Mouse (Mus musculus): ENCODE data around the gene Rin2. TPM values are rescaled to one million over a fixed set of nuclear protein-coding genes. Genes with fewer than 3 reads are reported as not detected.

Gene Rin2
- polyA plus RNA-seq, 1 experiment from 2014 or later, result 55.2 TPM

DNA sequence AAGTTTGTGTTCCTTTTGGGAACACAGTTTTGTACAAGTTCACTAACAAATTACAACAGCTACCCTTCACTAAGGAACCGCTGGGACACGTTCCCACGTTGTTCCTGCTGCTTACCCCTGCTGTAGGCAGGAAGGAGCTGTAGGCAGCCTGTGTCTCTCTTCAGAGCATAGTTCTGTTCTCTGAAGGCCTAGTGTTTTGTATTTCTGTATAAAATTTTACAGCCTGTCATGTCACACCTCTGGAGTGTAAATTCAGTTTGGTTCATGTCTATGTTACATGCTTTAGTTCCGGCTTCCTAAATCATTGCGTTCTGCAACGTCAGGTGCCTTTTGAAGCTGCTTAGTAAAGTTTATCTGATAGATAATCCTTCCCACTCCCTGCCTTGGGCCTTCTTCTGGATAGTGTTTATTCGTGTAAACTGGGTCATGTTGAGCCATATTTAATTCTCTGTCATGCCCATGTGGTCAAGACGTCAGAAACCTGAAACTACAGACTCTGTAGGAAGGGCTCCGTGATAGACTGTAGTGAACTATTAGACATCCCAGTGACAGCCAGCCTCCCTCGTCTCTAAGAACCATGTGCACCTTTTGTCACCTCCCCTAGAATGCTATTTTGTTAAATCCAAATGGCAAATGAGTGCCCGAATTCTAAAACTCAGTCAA, 34.8 kb downstream of the Rin2 start:
- no peak for ATAC-seq
- TF ChIP-seq CTCF (IDR thresholded peaks at IDR 0.05) (no peak), EP300 (IDR thresholded peaks at IDR 0.05) (no peak)
- Histone ChIP-seq H3K9ac (replicated peaks; ENCODE audit: low read depth) (no peak overlapping the region), H3K27ac (ENCODE audit: low read length) (no peak overlapping the region), H3K27me3 (replicated peaks; ENCODE audit: insufficient read depth, low read length) (no peaks in the 10 kb centered on the region), H3K4me3 (ENCODE audit: low read depth, low read length) (no peak overlapping the region), H3K9me3 (ENCODE audit: low read length) (no peaks in the 10 kb centered on the region), H3K36me3 (ENCODE audit: insufficient read depth, low read length) (no peaks in the 10 kb centered on the region), H3K4me1 (ENCODE audit: insufficient read depth, low read depth, low read length) (no peaks in the 10 kb centered on the region), H3K4me2 (replicated peaks; ENCODE audit: low read depth, low read length) (no peak overlapping the region)
- no peak for DNase-seq (ENCODE audit: low spot score)
- 61% methylated on average over 11 of the region's 11 CpGs for WGBS

DNA sequence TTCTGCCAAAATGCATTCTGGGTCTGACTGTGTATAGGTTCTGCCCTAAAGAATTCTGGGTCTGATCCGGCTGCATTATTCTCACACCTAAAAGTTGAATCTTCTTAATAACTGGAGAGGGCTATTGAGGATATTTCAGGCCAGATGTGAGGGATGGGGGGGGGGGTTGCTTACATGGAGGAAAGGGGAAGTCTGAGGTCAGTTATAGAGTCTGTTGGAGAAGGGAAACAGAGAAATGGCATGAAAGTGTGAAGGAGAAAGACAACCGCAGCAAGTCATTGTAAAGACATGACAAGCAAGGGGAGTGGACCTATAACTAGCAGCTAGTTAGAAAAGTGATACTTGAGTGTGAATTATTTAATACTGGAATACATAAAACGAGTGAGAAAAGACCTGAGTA, 36.5 kb downstream of the Rin2 start:
- H3K36me3 ChIP-seq (ENCODE audit: insufficient read depth, low read length), result no peaks in the 10 kb centered on the region
- WGBS, result 62% methylated on average over 3 of the region's 3 CpGs
- no peaks in the 10 kb centered on the region for H3K4me1 ChIP-seq (ENCODE audit: insufficient read depth, low read depth, low read length)
- ATAC-seq (no peak), DNase-seq (ENCODE audit: low spot score) (no peak)
- H3K4me2 ChIP-seq (replicated peaks; ENCODE audit: low read depth, low read length), result no peak overlapping the region
- no peaks in the 10 kb centered on the region for H3K27me3 ChIP-seq (replicated peaks; ENCODE audit: insufficient read depth, low read length)
- no peak overlapping the region for H3K4me3 ChIP-seq (ENCODE audit: low read depth, low read length)
- TF ChIP-seq CTCF (IDR thresholded peaks at IDR 0.05), result no peak
- no peak for TF ChIP-seq EP300 (IDR thresholded peaks at IDR 0.05)
- no peaks in the 10 kb centered on the region for H3K9me3 ChIP-seq (ENCODE audit: low read length)
- H3K27ac ChIP-seq (ENCODE audit: low read length), result no peak overlapping the region
- no peak overlapping the region for H3K9ac ChIP-seq (replicated peaks; ENCODE audit: low read depth)

DNA sequence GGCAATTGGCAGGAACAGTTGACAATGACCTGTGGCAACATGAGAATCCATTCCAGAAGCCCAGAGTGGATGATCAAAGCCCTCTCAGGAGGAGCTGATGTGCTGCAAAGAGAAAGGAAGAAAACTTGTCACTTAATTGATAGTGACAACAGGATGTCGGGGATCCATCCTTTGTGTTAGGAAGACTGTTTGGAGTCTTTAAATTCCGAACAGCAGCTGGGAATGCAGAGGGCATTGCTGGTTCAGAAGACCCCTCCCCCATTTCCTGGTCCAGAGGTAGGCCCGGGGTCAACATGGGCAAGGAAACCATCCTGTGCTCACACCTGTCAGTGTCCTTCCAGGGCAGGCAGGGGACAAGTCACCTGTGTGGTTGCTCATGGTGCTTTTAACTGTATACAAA, 37.0 kb downstream of the Rin2 start:
- no peak overlapping the region for H3K27ac ChIP-seq (ENCODE audit: low read length)
- no peaks in the 10 kb centered on the region for H3K36me3 ChIP-seq (ENCODE audit: insufficient read depth, low read length)
- H3K4me1 ChIP-seq (ENCODE audit: insufficient read depth, low read depth, low read length), result no peaks in the 10 kb centered on the region
- no peak overlapping the region for H3K4me2 ChIP-seq (replicated peaks; ENCODE audit: low read depth, low read length)
- ATAC-seq (no peak), DNase-seq (ENCODE audit: low spot score) (no peak)
- no peaks in the 10 kb centered on the region for H3K9me3 ChIP-seq (ENCODE audit: low read length)
- H3K27me3 ChIP-seq (replicated peaks; ENCODE audit: insufficient read depth, low read length), result no peaks in the 10 kb centered on the region
- H3K9ac ChIP-seq (replicated peaks; ENCODE audit: low read depth), result no peak overlapping the region
- TF ChIP-seq CTCF (IDR thresholded peaks at IDR 0.05), result no peak
- no peak for TF ChIP-seq EP300 (IDR thresholded peaks at IDR 0.05)
- H3K4me3 ChIP-seq (ENCODE audit: low read depth, low read length), result no peak overlapping the region
- 14% methylated on average over 3 of the region's 3 CpGs for WGBS

DNA sequence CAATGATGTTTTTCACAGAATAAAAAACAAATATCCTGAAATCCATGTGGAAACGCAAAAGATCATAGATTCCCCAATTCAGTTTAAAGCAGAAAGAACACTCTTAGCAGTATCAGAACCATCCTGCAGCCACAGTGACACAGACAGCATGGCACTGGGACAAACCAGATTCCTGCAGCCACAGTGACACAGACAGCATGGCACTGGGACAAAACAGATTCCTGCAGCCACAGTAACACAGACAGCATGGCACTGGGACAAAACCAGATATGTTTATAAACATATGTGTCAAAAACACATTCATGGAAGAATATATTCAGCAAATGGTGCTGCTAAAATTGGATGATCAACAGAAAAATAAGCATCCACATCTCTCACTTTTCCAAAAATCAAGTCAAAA, 42.5 kb downstream of the Rin2 start:
- 78% methylated on average over 1 of the region's 1 CpGs for WGBS
- H3K36me3 ChIP-seq (ENCODE audit: insufficient read depth, low read length), result no peaks in the 10 kb centered on the region; the same call in 1 of the 2 replicates
- no peaks in the 10 kb centered on the region for H3K4me1 ChIP-seq (ENCODE audit: insufficient read depth, low read depth, low read length)
- H3K9ac ChIP-seq (replicated peaks; ENCODE audit: low read depth), result no peak overlapping the region
- ATAC-seq (no peak), DNase-seq (ENCODE audit: low spot score) (no peak)
- no peak overlapping the region for H3K27ac ChIP-seq (ENCODE audit: low read length)
- H3K9me3 ChIP-seq (ENCODE audit: low read length), result no peaks in the 10 kb centered on the region
- no peak overlapping the region for H3K4me3 ChIP-seq (ENCODE audit: low read depth, low read length)
- no peaks in the 10 kb centered on the region for H3K27me3 ChIP-seq (replicated peaks; ENCODE audit: insufficient read depth, low read length)
- no peak overlapping the region for H3K4me2 ChIP-seq (replicated peaks; ENCODE audit: low read depth, low read length)
- no peak for TF ChIP-seq EP300 (IDR thresholded peaks at IDR 0.05)
- TF ChIP-seq CTCF (IDR thresholded peaks at IDR 0.05), result no peak

DNA sequence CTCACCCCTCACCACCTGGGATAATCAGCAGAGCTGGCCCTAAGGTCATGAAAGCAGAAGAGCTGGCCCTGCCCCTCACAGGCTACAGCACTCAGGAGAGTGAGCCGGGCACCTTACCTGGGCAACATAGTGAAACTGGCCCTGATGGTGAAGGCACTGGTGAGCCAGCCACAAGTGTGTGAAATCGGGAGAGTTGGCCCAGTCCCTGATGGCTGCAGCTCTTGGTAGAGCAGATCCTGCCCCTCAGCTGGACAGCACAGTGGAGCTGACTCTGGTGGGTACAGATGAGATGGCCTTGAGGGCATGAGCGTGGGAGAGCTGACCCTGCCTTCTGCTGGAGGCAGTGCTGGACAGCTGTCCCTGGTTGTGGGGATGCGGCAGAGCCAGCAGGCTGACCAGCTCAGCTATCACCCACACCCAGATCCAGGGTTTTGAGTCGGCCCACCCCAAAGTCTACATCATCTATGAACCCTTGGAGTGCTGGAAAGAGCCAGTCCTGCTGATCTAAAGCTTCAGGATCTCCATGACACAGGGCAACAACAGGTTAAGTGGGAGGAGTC, 43.7 kb downstream of the Rin2 start:
- ATAC-seq (no peak), DNase-seq (ENCODE audit: low spot score) (no peak)
- Histone ChIP-seq H3K9ac (replicated peaks; ENCODE audit: low read depth) (no peak overlapping the region), H3K27ac (ENCODE audit: low read length) (no peak overlapping the region), H3K36me3 (ENCODE audit: insufficient read depth, low read length) (no peaks in the 10 kb centered on the region; the same call in 1 of the 2 replicates), H3K4me1 (ENCODE audit: insufficient read depth, low read depth, low read length) (no peaks in the 10 kb centered on the region), H3K4me2 (replicated peaks; ENCODE audit: low read depth, low read length) (no peak overlapping the region), H3K4me3 (ENCODE audit: low read depth, low read length) (no peak overlapping the region), H3K9me3 (ENCODE audit: low read length) (no peaks in the 10 kb centered on the region), H3K27me3 (replicated peaks; ENCODE audit: insufficient read depth, low read length) (no peaks in the 10 kb centered on the region)
- 66% methylated on average over 5 of the region's 5 CpGs for WGBS
- TF ChIP-seq CTCF (IDR thresholded peaks at IDR 0.05), result no peak
- TF ChIP-seq EP300 (IDR thresholded peaks at IDR 0.05), result no peak

DNA sequence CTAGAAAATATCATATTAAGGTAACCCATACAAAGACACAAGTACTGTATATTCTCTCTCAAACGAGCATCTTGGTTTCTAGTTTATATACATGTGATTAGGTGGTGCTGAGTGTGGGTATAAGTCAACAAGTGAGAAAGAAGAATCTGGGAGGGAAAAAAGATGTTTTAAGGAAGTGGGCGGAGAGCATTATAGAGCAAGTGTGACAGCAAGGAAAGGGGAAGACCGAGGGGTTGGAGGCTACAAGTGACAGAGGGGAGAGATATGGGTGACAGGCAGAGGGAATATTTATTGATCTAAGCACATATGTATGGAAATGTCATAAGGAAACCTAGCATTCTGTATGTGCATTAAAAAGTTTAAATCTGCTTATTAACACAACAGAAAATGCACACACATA, 45.1 kb downstream of the Rin2 start:
- H3K36me3 ChIP-seq (ENCODE audit: insufficient read depth, low read length), result no peaks in the 10 kb centered on the region; the same call in 1 of the 2 replicates
- H3K27me3 ChIP-seq (replicated peaks; ENCODE audit: insufficient read depth, low read length), result no peaks in the 10 kb centered on the region
- H3K9me3 ChIP-seq (ENCODE audit: low read length), result no peaks in the 10 kb centered on the region
- H3K4me1 ChIP-seq (ENCODE audit: insufficient read depth, low read depth, low read length), result no peaks in the 10 kb centered on the region
- ATAC-seq (no peak), DNase-seq (ENCODE audit: low spot score) (no peak)
- WGBS, result 48% methylated on average over 3 of the region's 3 CpGs
- no peak overlapping the region for H3K9ac ChIP-seq (replicated peaks; ENCODE audit: low read depth)
- no peak overlapping the region for H3K4me3 ChIP-seq (ENCODE audit: low read depth, low read length)
- no peak for TF ChIP-seq CTCF (IDR thresholded peaks at IDR 0.05)
- no peak for TF ChIP-seq EP300 (IDR thresholded peaks at IDR 0.05)
- no peak overlapping the region for H3K4me2 ChIP-seq (replicated peaks; ENCODE audit: low read depth, low read length)
- H3K27ac ChIP-seq (ENCODE audit: low read length), result no peak overlapping the region

All from lung, postnatal 0 days (tissue).